Mouse (Mus musculus): ENCODE data around the gene Scml2. TPM values are rescaled to one million over a fixed set of nuclear protein-coding genes. Genes with fewer than 3 reads are reported as not detected.
"Not testable (repeated sequence)": the region's sequence is repeated elsewhere in the genome, so short reads cannot be mapped to it uniquely, and the experiment has no call there.

Scml2 gene
- polyA plus RNA-seq (2015; fragmentation: Nextera tagmentation; extraction: Ambion mirVana), result 0.59 and 0.76 TPM in 2 replicates

DNA sequence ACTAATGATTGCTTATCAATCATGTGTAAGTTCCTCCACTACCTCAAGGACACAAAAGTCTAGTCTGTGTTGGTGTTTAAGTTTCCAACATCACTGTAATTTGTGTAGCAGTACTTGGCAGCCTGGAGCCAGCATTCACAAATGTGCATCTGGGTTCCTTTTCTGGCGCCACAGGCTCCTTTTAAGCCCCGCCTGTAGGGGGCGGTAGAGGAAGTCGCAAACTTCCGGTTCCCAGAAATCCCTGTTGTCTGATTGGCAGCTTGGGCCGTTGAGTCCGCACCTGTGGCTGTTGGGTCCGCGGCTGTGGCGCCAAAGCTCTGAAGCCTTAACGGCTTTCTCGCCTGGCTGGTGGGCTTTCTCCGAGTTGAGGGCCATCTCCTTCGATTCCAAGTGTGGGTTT lies at the start of gene Scml2:
Gene Scml2 (plus strand): TSS at position 301 of the 400 bp plus-strand sequence.
- DNase-seq (ENCODE audit: low spot score), result not testable (repeated sequence)

DNA sequence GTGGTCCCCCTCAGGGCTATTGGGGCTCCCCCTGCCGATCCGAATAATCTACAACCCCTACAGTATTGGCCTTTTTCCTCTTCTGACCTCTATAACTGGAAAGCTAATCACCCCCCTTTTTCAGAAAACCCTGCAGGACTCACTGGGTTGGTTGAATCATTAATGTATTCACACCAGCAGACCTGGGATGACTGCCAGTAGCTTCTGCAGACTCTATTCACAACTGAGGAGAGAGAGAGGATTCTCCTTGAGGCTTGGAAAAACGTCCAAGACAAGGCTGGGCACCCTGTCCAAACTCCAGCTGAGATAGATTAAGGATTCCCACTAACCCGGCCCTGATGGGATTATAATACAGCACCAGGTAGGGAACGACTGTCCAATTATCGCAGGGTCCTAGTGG lies 41.4 kb upstream of the Scml2 start:
- not testable (repeated sequence) for DNase-seq (ENCODE audit: low spot score)

DNA sequence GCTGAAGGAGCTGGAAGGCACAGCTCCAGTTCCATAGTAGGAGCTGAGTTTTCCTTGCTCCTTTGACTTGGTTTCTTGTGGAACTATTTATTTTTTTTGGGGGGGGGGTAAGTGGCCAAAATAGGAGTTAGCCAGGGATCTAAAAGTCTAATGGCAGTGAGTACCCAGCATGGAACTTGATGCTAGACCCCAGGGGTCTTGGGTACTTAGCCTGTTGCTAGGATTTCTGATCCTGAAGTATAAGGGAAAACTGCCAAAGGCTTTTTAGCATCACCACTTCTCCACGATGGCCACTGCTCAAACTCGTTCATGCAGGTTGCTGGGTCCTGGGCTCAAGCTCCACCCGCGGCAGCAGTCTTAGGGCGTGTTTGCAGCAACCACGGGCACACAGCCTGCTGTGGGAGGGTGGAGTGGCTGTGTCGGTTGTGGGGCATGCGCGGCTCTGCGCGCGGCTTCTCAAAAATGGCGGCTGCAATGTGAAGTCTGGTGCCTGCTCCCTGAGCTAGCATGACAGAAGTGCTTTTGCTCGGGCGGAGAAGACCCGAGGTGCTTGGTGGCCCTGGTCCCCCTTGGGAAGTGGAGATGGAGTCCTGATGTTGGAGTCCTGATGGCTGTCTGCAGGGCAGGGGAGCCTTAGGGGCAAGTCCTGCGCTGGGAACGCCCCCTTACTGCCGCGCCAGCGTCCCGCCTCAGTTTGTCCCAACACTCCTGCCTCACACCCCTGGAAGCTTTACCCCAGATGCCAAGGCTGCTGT lies 45.5 kb downstream of the Scml2 start:
- DNase-seq (ENCODE audit: low spot score), result peak; percentile 44

DNA sequence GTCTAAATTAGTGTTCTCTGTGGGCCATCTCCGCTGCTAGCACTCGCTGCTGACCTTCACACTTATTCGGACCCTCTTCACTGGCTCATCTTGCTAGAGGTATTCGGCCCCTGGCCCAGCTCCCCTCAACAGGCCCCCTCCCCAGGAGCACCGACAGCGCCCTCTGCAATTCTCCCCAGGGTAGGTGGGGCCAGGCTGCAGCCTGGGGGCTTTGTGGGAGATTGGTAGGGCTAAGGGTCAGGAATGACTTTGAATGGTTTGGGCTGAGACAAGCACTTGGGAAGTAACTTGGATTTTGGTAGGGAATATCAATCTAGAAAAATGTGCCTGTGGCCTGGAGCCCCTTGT lies 46.0 kb downstream of the Scml2 start:
- no peak for DNase-seq (ENCODE audit: low spot score)

DNA sequence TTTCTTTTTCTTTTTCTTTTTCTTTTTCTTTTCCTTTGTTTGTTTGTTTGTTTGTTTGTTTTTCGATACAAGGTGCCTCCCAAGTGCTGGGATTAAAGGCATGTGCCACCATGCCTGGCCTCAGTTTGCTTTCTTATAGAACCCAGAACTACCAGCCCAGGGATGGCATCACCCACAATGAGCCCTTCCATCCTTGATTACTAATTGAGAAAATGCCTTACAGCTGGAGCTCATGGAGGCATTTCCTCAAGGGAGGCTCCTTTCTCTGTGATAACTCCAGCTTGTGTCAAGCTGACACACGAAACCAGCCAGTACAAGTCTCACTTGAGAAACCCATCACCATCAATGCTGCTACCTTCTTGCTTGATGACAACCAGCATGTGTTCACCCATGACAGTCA lies 170.2 kb downstream of the Scml2 start, which contains the start of gene Gm15262:
Gene Gm15262 (plus strand): TSS at position 301 of the 400 bp plus-strand sequence.
- DNase-seq (ENCODE audit: low spot score), result not testable (repeated sequence)

Other genes with a start within 250 kb of the Scml2 start
- gene Gja6, start 210.1 kb upstream of the Scml2 start, polyA plus RNA-seq (2015; fragmentation: Nextera tagmentation; extraction: Ambion mirVana), result 0.16 and 0.18 TPM in 2 replicates
- gene Cdkl5, start 122.5 kb upstream of the Scml2 start, polyA plus RNA-seq (2015; fragmentation: Nextera tagmentation; extraction: Ambion mirVana), result 0.48 and 0.55 TPM in 2 replicates
- gene Gm15262, start 170.3 kb downstream of the Scml2 start, polyA plus RNA-seq (2015; fragmentation: Nextera tagmentation; extraction: Ambion mirVana), result not detected in 2 replicates

Measured in thymus, postnatal 0 days (tissue).